In the genomic region with DNA sequence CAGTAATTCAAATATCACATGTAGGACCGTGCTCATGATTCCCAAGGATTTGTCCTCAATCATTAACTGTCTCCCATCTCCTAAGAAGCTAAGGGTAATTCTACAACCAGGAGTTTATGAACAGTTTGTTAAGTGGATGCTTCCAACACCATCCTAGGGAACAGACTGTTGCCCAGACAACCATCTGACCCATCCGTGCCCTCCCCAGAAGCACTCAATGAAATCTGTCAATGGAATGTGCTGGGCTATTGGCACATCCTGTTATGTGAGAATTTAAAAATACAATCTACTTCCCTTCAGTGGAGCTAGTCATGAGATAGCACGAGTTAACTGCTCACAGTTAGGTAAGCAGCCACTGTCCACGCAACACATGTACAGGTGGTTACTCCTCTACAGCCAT, we compare ENCODE assay signal across 13 mouse cellular contexts.
"Had no signal": no experiment of that assay in that cellular context is flagged by ENCODE, and none has a peak within 500 bp of the region (broad histone marks: within the 10 kb centered on the region; RNA-seq: fewer than 3 reads in every experiment).

No protein-coding gene starts in this region.

- H3K27ac ChIP-seq: layer of hippocampus, adult 2 months; limb, embryonic 13.5 days; liver, embryonic 15.5 days; lung, embryonic 15.5 days; midbrain, embryonic 13.5 days had no signal

- H3K9ac ChIP-seq: limb, embryonic 13.5 days; liver, embryonic 15.5 days; lung, embryonic 15.5 days; midbrain, embryonic 13.5 days had no signal

- H3K4me3 ChIP-seq: layer of hippocampus, adult 2 months; limb, embryonic 13.5 days; liver, embryonic 15.5 days; lung, embryonic 15.5 days; midbrain, embryonic 13.5 days had no signal

- ATAC-seq: midbrain, embryonic 13.5 days had no signal

- H3K9me3 ChIP-seq: limb, embryonic 13.5 days; liver, embryonic 15.5 days; lung, embryonic 15.5 days; midbrain, embryonic 13.5 days had no signal

- H3K4me2 ChIP-seq: limb, embryonic 13.5 days; liver, embryonic 11.5 days; liver, embryonic 15.5 days; lung, embryonic 15.5 days; midbrain, embryonic 13.5 days had no signal

- DNase-seq: kidney, postnatal 10 days; kidney, postnatal 4 days; lung, postnatal 36 days; right cerebral cortex, adult 18-20 months; right cerebral cortex, postnatal 25 days; thymus, adult 18-20 months; thymus, postnatal 14 days had no signal

- H3K27me3 ChIP-seq: limb, embryonic 13.5 days; liver, embryonic 15.5 days; lung, embryonic 15.5 days; midbrain, embryonic 13.5 days had no signal

- H3K36me3 ChIP-seq: limb, embryonic 13.5 days; liver, embryonic 15.5 days; lung, embryonic 15.5 days; midbrain, embryonic 13.5 days had no signal
